Mouse (Mus musculus) thymus, adult 2 months (tissue): ENCODE measurements at regions not wholly inside any gene's neighbourhood (a gene's known extent, or its start where the extent isn't known, plus 50 kb on each side); places are given as distances from the start of the nearest gene placed in this dataset.

ENCODE experiments used
- CTCF ChIP-seq: fragments of 200-500 bp; IDR thresholded peaks from 2 replicates; pipeline ENCODE4 v1.5.1; 2012; ENCODE audit warnings: mild to moderate bottlenecking, control low read depth, low read length, moderate library complexity, borderline replicate concordance; ENCODE audit not compliant: control insufficient read depth, poor library complexity, insufficient read depth; ENCODE audit errors: extremely low read depth
- POLR2A ChIP-seq: fragments of 200-500 bp; IDR thresholded peaks from 2 replicates; pipeline ENCODE4 v1.6.1; 2012; ENCODE audit warnings: mild to moderate bottlenecking, low read length, control low read depth, moderate library complexity; ENCODE audit not compliant: control insufficient read depth, poor library complexity, insufficient read depth; ENCODE audit errors: extremely low read depth

DNA sequence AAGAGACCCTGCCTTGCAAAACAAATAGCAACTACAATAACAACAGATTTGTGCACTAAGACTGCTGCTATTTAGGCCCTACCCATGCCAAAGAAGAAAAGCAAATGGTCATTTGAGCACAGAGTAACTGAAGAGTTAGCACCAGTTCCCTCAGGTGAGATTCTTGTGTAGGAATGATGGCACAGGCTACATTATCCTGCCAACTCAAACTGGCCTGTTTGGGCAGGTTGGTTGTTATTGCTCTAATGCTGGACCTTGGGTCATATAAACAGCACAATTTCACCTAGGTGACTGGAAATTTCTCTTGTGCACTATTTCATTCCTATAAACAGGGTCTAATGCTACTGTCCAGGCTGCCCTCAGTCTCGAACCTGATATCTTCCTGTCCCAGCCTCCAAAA is 79.7 kb upstream of the Trim24 start:
- no peak for TF ChIP-seq POLR2A
- no peak for TF ChIP-seq CTCF
